Mouse (Mus musculus) hindbrain, embryonic 12.5 days (tissue): ENCODE results near the gene Arrdc1. TPM values are rescaled to one million over a fixed set of nuclear protein-coding genes. Genes with fewer than 3 reads are reported as not detected.

Experiments
- ATAC-seq: fragments of 200-750 bp; cut with Nextera tagmentation; 2 replicates; pipeline ENCODE4 v1.8.0; 2017; ENCODE audit warnings: moderate TSS enrichment; ENCODE audit not compliant: low FRiP score
- H3K27ac ChIP-seq: fragments of 300-500 bp; sonication (generic); 2 replicates; pipeline ENCODE4 v1.5.1; 2016; ENCODE audit warnings: mild to moderate bottlenecking
- H3K27me3 ChIP-seq: fragments of 300-500 bp; sonication (generic); 2 replicates; pipeline ENCODE4 v1.6.1; 2016; ENCODE audit warnings: mild to moderate bottlenecking
- H3K36me3 ChIP-seq: fragments of 300-500 bp; sonication (generic); 2 replicates; pipeline ENCODE4 v1.6.1; 2016; ENCODE audit warnings: mild to moderate bottlenecking
- H3K4me1 ChIP-seq: fragments of 300-500 bp; sonication (generic); 2 replicates; pipeline ENCODE4 v1.6.1; 2016
- H3K4me2 ChIP-seq: fragments of 300-500 bp; sonication (generic); replicated peaks from 2 replicates; pipeline ENCODE4 v1.6.1; 2016; ENCODE audit warnings: mild to moderate bottlenecking
- H3K4me3 ChIP-seq: fragments of 300-500 bp; sonication (generic); 2 replicates; pipeline ENCODE4 v1.5.1; 2016; ENCODE audit warnings: mild to moderate bottlenecking
- H3K9ac ChIP-seq: fragments of 300-500 bp; sonication (generic); 2 replicates; pipeline ENCODE4 v1.6.1; 2016; ENCODE audit warnings: mild to moderate bottlenecking, moderate library complexity
- H3K9me3 ChIP-seq: fragments of 300-500 bp; sonication (generic); replicated peaks from 2 replicates; pipeline ENCODE4 v1.6.1; 2016; ENCODE audit warnings: mild to moderate bottlenecking
- WGBS: fragments of 180-500 bp; shearing (Covaris S2); methylation state at CpG from one replicate; pipeline ENCODE4 v1.1.7; 2016; 5-methylcytosine and 5-hydroxymethylcytosine counted together
- polyA plus RNA-seq: library from polyadenylated mRNA; unstranded; fragments of >200 nt; fragmentation: Nextera tagmentation; extraction: Ambion mirVana; gene quantifications from 2 replicates; pipeline ENCODE4 v1.2.1, GENCODE M21; 2016

The Arrdc1 gene
- polyA plus RNA-seq, 1 experiment from 2014 or later = 21.9 TPM

GRCm38 (mm10) chr2:24914762-24915161, 20.3 kb downstream of the Arrdc1 start:
- Histone ChIP-seq H3K4me3 (no peak overlapping the region), H3K9me3 (no peaks in the 10 kb centered on the region), H3K36me3 (no peaks in the 10 kb centered on the region), H3K9ac (no peak overlapping the region), H3K4me2 (no peak overlapping the region), H3K4me1 (peaks cover 13% of the 10 kb centered on the region), H3K27me3 (no peaks in the 10 kb centered on the region), H3K27ac (no peak overlapping the region)
- ATAC-seq = no peak
- 87% methylated on average over 3 of the region's 3 CpGs for WGBS

- Histone ChIP-seq H3K27me3 (no peaks in the 10 kb centered on the region), H3K9ac (no peak overlapping the region), H3K4me1 (peaks cover 6% of the 10 kb centered on the region), H3K9me3 (no peaks in the 10 kb centered on the region), H3K4me2 (no peak overlapping the region), H3K27ac (no peak overlapping the region), H3K4me3 (no peak overlapping the region), H3K36me3 (no peaks in the 10 kb centered on the region)
- no peak for ATAC-seq
These were observed 22.5 kb downstream of the Arrdc1 start for GRCm38 (mm10) chr2:24912589-24912988.

- peaks cover 2% of the 10 kb centered on the region for H3K4me1 ChIP-seq
- no peak overlapping the region for H3K4me2 ChIP-seq
- WGBS = 93% methylated on average over 4 of the region's 4 CpGs
- no peak overlapping the region for H3K9ac ChIP-seq
- no peaks in the 10 kb centered on the region for H3K36me3 ChIP-seq
- no peak for ATAC-seq
- no peaks in the 10 kb centered on the region for H3K27me3 ChIP-seq
- no peak overlapping the region for H3K27ac ChIP-seq
- H3K9me3 ChIP-seq = no peaks in the 10 kb centered on the region
- no peak overlapping the region for H3K4me3 ChIP-seq
These were observed 22.9 kb downstream of the Arrdc1 start for GRCm38 (mm10) chr2:24912189-24912588.

GRCm38 (mm10) chr2:24910481-24910880, 24.6 kb downstream of the Arrdc1 start:
- peaks cover 16% of the 10 kb centered on the region for H3K4me1 ChIP-seq

DNA sequence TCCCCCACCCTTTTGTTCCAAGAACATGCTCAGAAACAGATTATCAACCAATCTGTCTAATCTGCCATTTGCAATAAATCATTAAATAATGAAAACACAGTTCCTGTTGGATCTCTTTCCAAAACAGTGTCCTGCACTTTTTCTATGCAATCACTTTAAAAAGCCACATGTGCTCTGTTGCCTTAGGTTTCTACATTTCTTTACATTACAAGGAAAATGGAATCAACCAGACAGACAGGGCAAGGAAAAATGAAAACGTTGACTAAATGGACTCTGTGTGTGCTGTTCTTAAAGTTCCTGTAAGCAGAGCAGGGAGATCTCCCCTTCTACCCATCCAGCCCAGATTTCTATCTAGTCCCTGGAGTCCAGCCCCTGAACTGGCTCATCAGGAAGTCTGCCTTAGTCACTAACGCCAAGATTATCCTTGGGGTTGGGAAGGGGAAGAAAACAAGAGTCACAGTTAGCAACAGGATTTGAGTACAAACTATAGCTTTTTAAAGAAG, 29.3 kb downstream of the Arrdc1 start:
- Histone ChIP-seq H3K4me1 (peaks cover 30% of the 10 kb centered on the region), H3K36me3 (no peaks in the 10 kb centered on the region), H3K27ac (peak overlapping the region; percentile 85), H3K9me3 (no peaks in the 10 kb centered on the region), H3K4me2 (peak overlapping the region; percentile 23; the same call in 1 of the 2 replicates), H3K27me3 (no peaks in the 10 kb centered on the region), H3K4me3 (no peak overlapping the region), H3K9ac (no peak overlapping the region)
- WGBS = 13% methylated on average over 2 of the region's 2 CpGs
- ATAC-seq = peak; percentile 63; the same call in 1 of the 2 replicates

More at GRCm38 (mm10) chr2:24910481-24910880, 24.6 kb downstream of the Arrdc1 start:
- H3K9ac ChIP-seq = no peak overlapping the region
- H3K36me3 ChIP-seq = no peaks in the 10 kb centered on the region
- no peaks in the 10 kb centered on the region for H3K27me3 ChIP-seq
- no peak overlapping the region for H3K4me2 ChIP-seq
- no peak overlapping the region for H3K27ac ChIP-seq
- no peaks in the 10 kb centered on the region for H3K9me3 ChIP-seq
- ATAC-seq = no peak
- 96% methylated on average over 4 of the region's 4 CpGs for WGBS
- H3K4me3 ChIP-seq = no peak overlapping the region

GRCm38 (mm10) chr2:24904823-24905652, 30.0 kb downstream of the Arrdc1 start:
- H3K4me3 ChIP-seq = no peak overlapping the region
- no peak overlapping the region for H3K9ac ChIP-seq
- H3K36me3 ChIP-seq = no peaks in the 10 kb centered on the region
- peaks cover 30% of the 10 kb centered on the region for H3K4me1 ChIP-seq
- H3K9me3 ChIP-seq = no peaks in the 10 kb centered on the region
- ATAC-seq = peak; percentile 82
- WGBS = 43% methylated on average over 11 of the region's 11 CpGs
- H3K27ac ChIP-seq = peak overlapping the region; percentile 85
- no peaks in the 10 kb centered on the region for H3K27me3 ChIP-seq
- peak overlapping the region; percentile 23; the same call in 1 of the 2 replicates for H3K4me2 ChIP-seq

GRCm38 (mm10) chr2:24902999-24903398, 32.1 kb downstream of the Arrdc1 start:
- WGBS = 87% methylated on average over 6 of the region's 6 CpGs
- Histone ChIP-seq H3K27me3 (no peaks in the 10 kb centered on the region), H3K36me3 (no peaks in the 10 kb centered on the region), H3K9me3 (no peaks in the 10 kb centered on the region), H3K4me3 (no peak overlapping the region), H3K4me1 (peaks cover 30% of the 10 kb centered on the region), H3K4me2 (no peak overlapping the region), H3K9ac (no peak overlapping the region), H3K27ac (no peak overlapping the region)
- no peak for ATAC-seq

DNA sequence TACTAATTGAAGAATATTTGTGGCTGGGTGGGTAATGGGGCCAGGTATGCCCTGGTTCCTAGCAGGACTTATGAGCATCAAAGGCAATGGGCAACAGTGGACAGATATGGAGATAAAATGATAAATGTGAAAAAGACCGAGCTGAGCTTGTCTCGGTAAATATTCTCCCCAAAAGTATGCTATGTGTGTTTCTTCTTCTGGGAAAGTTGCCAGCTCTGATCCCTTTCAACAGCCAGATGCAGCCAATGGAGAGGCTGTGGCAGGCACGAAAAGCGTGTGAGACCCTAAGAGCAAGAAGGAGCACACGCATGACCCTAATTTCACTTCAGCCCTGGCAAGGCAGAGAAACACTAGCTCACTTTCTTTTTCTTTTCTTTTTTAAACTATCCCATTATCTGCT, 34.0 kb downstream of the Arrdc1 start:
- H3K27me3 ChIP-seq = no peaks in the 10 kb centered on the region
- no peak for ATAC-seq
- H3K9ac ChIP-seq = no peak overlapping the region
- H3K9me3 ChIP-seq = no peaks in the 10 kb centered on the region
- H3K4me3 ChIP-seq = no peak overlapping the region
- no peak overlapping the region for H3K27ac ChIP-seq
- 81% methylated on average over 5 of the region's 5 CpGs for WGBS
- H3K4me2 ChIP-seq = no peak overlapping the region
- no peaks in the 10 kb centered on the region for H3K36me3 ChIP-seq
- H3K4me1 ChIP-seq = peaks cover 19% of the 10 kb centered on the region

GRCm38 (mm10) chr2:24899292-24899691, 35.8 kb downstream of the Arrdc1 start:
- peaks cover 6% of the 10 kb centered on the region; the same call in 1 of the 2 replicates for H3K4me1 ChIP-seq
- no peak overlapping the region for H3K4me2 ChIP-seq
- H3K36me3 ChIP-seq = no peaks in the 10 kb centered on the region
- WGBS = 94% methylated on average over 2 of the region's 2 CpGs
- H3K9me3 ChIP-seq = no peaks in the 10 kb centered on the region
- no peak overlapping the region for H3K27ac ChIP-seq
- no peak overlapping the region for H3K4me3 ChIP-seq
- H3K9ac ChIP-seq = no peak overlapping the region
- H3K27me3 ChIP-seq = no peaks in the 10 kb centered on the region
- no peak for ATAC-seq

- no peak overlapping the region for H3K27ac ChIP-seq
- no peak for ATAC-seq
- H3K36me3 ChIP-seq = no peaks in the 10 kb centered on the region
- H3K27me3 ChIP-seq = no peaks in the 10 kb centered on the region
- H3K4me3 ChIP-seq = no peak overlapping the region
- no peak overlapping the region for H3K4me2 ChIP-seq
- 0 out of 2 replicates have a peak, but pooled peaks cover under 1% of the 10 kb centered on the region for H3K4me1 ChIP-seq
- H3K9ac ChIP-seq = no peak overlapping the region
- WGBS = 86% methylated on average over 4 of the region's 4 CpGs
- H3K9me3 ChIP-seq = no peaks in the 10 kb centered on the region
These were observed 38.3 kb downstream of the Arrdc1 start for GRCm38 (mm10) chr2:24896761-24897160.

DNA sequence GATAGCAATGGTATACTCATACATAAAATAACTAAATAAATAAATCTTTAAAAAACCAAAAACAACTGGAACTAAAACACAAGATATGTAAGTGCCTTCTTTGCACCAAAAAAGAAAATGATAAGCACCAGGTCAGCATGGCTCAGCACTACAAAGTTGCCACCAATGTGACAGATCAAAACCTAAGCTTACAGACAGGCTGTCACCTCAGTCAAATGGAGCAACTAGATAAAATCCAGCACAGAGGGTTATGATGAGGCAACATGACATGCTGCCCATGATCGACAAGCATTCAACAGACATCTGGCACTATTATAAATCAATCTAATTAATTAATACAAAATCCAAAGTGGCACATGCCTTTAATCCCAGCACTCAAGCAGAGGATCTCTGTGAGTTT, 40.8 kb downstream of the Arrdc1 start:
- no peak for ATAC-seq
- no peak overlapping the region for H3K4me2 ChIP-seq
- 0 out of 2 replicates have a peak, but pooled peaks cover 4% of the 10 kb centered on the region for H3K4me1 ChIP-seq
- H3K9ac ChIP-seq = no peak overlapping the region
- H3K9me3 ChIP-seq = no peaks in the 10 kb centered on the region
- H3K27ac ChIP-seq = no peak overlapping the region
- no peaks in the 10 kb centered on the region for H3K27me3 ChIP-seq
- no peaks in the 10 kb centered on the region for H3K36me3 ChIP-seq
- no peak overlapping the region for H3K4me3 ChIP-seq
- WGBS = 97% methylated on average over 1 of the region's 1 CpGs

DNA sequence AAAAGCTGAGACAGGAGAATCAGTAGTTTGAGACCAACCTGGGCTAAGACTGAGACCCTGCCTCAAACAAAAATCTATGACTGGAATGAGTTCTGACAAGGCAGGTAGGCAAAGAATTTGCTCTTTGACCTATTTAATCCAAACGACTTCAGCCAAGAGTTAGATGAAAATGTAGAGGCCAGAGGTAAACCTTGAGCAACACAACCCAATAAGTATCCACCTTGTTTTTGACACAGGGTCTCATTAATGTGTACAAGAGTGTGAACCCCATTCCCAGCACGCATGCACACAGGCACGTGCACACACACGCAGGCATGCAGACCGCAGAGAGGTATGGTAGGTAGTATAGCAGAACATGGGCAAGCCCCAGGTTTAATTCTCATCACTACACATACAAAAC, 42.7 kb downstream of the Arrdc1 start:
- Histone ChIP-seq H3K27me3 (no peaks in the 10 kb centered on the region), H3K4me3 (no peak overlapping the region), H3K27ac (no peak overlapping the region), H3K9me3 (no peaks in the 10 kb centered on the region), H3K4me2 (no peak overlapping the region), H3K4me1 (0 out of 2 replicates have a peak, but pooled peaks cover 4% of the 10 kb centered on the region), H3K36me3 (no peaks in the 10 kb centered on the region), H3K9ac (no peak overlapping the region)
- ATAC-seq = no peak
- WGBS = 91% methylated on average over 5 of the region's 5 CpGs
